Mouse (Mus musculus) myocyte (in vitro differentiated cells): Measurements from ENCODE around the gene Tub. TPM values are rescaled to one million over a fixed set of nuclear protein-coding genes. Genes with fewer than 3 reads are reported as not detected.

ENCODE experiments used
- H3K27me3 ChIP-seq: one replicate; pipeline ENCODE4 v1.6.1; 2011; ENCODE audit not compliant: control insufficient read depth, insufficient read depth, insufficient read length
- H3K36me3 ChIP-seq: one replicate; pipeline ENCODE4 v1.6.1; 2011; ENCODE audit not compliant: control insufficient read depth, insufficient read depth
- H3K4me2 ChIP-seq: one replicate; pipeline ENCODE4 v1.6.1; 2011; ENCODE audit warnings: low read depth, control low read depth
- H3K4me3 ChIP-seq: one replicate; pipeline ENCODE4 v1.5.1; 2011; ENCODE audit warnings: mild to moderate bottlenecking, control low read depth, moderate library complexity
- H3K79me2 ChIP-seq: one replicate; pipeline ENCODE4 v1.6.1; 2011; ENCODE audit not compliant: control insufficient read depth, insufficient read depth
- H3ac ChIP-seq: one replicate; pipeline ENCODE4 v1.6.1; 2011; ENCODE audit not compliant: control insufficient read depth, insufficient read length
- CEBPB ChIP-seq: IDR thresholded peaks from 2 replicates; pipeline ENCODE4 v1.6.1; 2011; ENCODE audit warnings: mild to moderate bottlenecking, moderate library complexity; ENCODE audit not compliant: poor library complexity, insufficient read depth, severe bottlenecking
- E2F4 ChIP-seq: IDR thresholded peaks from one replicate; pipeline ENCODE4 v1.6.1; 2011; ENCODE audit warnings: mild to moderate bottlenecking, control low read depth, moderate library complexity; ENCODE audit not compliant: insufficient read depth
- MAX ChIP-seq: IDR thresholded peaks from one replicate; pipeline ENCODE4 v1.6.1; 2011; ENCODE audit warnings: low read depth, mild to moderate bottlenecking, control low read depth
- MYOD1 ChIP-seq, 3 experiments: IDR thresholded peaks; one replicate each; pipeline ENCODE4 v1.6.1; 2011; ENCODE audit warnings: control low read depth in 2 of 3, low read depth in 2 of 3, mild to moderate bottlenecking in 2 of 3, moderate library complexity in 1 of 3; ENCODE audit not compliant: insufficient read length in 2 of 3, control insufficient read depth in 1 of 3
- MYOG ChIP-seq, 3 experiments: IDR thresholded peaks; one replicate each; pipeline ENCODE4 v1.6.1; 2011; ENCODE audit warnings: control low read depth in 2 of 3, low read depth in 2 of 3, mild to moderate bottlenecking in 2 of 3; ENCODE audit not compliant: insufficient read length in 2 of 3, control insufficient read depth in 1 of 3, insufficient read depth in 1 of 3
- POLR2A ChIP-seq: IDR thresholded peaks from one replicate; pipeline ENCODE4 v1.6.1; 2011; ENCODE audit warnings: low read depth, mild to moderate bottlenecking, control low read depth, moderate library complexity; ENCODE audit not compliant: insufficient read length
- POLR2AphosphoS2 ChIP-seq: IDR thresholded peaks from one replicate; pipeline ENCODE4 v1.6.1; 2011; ENCODE audit warnings: low read depth, control low read depth; ENCODE audit not compliant: insufficient read length
- REST ChIP-seq: IDR thresholded peaks from one replicate; pipeline ENCODE4 v1.6.1; 2011; ENCODE audit warnings: mild to moderate bottlenecking, control low read depth, moderate library complexity; ENCODE audit not compliant: insufficient read depth, insufficient read length
- SRF ChIP-seq: IDR thresholded peaks from one replicate; pipeline ENCODE4 v1.6.1; 2011; ENCODE audit warnings: low read depth; ENCODE audit not compliant: control insufficient read depth, insufficient read length
- TCF12 ChIP-seq: IDR thresholded peaks from one replicate; pipeline ENCODE4 v1.6.1; 2011; ENCODE audit warnings: mild to moderate bottlenecking, control low read depth; ENCODE audit not compliant: poor library complexity, insufficient read depth, severe bottlenecking
- TCF3 ChIP-seq: IDR thresholded peaks from one replicate; pipeline ENCODE4 v1.6.1; 2011; ENCODE audit warnings: low read depth, control low read depth; ENCODE audit not compliant: insufficient read length
- USF1 ChIP-seq: IDR thresholded peaks from one replicate; pipeline ENCODE4 v1.6.1; 2011; ENCODE audit warnings: low read depth, mild to moderate bottlenecking, control low read depth, moderate library complexity
- polyA plus RNA-seq: library from polyadenylated mRNA; unstranded; fragments of >200 nt; fragmentation: generic; extraction: Trizol; gene quantifications from one replicate; pipeline ENCODE4 v1.2.1, GENCODE M21; 2012; ENCODE audit warnings: missing spikeins

Tub gene
- polyA plus RNA-seq, 1 experiment, result not detected

- no peaks in the 10 kb centered on the region for H3K27me3 ChIP-seq
- TF ChIP-seq CEBPB (no peak), POLR2AphosphoS2 (no peak), REST (no peak), USF1 (no peak), TCF12 (no peak), POLR2A (no peak), MAX (no peak), MYOD1 (IDR thresholded peaks at IDR 0.05; ENCODE audit: control insufficient read depth in 1 of 3, insufficient read length in 2 of 3, low read depth in 2 of 3) (no peak), E2F4 (no peak), TCF3 (no peak), MYOG (IDR thresholded peaks at IDR 0.05; ENCODE audit: control insufficient read depth in 1 of 3, insufficient read depth in 1 of 3, insufficient read length in 2 of 3, low read depth in 2 of 3) (no peak), SRF (no peak)
- no peak overlapping the region for H3K4me2 ChIP-seq
- H3ac ChIP-seq, result no peak overlapping the region
- H3K4me3 ChIP-seq, result no peak overlapping the region
- no peaks in the 10 kb centered on the region for H3K36me3 ChIP-seq
- H3K79me2 ChIP-seq, result no peaks in the 10 kb centered on the region
Observed at GRCm38 (mm10) chr7:109032054-109032453, 81.9 kb downstream of the Tub start.

- TF ChIP-seq MYOG (IDR thresholded peaks at IDR 0.05; ENCODE audit: control insufficient read depth in 1 of 3, insufficient read depth in 1 of 3, insufficient read length in 2 of 3, low read depth in 2 of 3), result no peak
- no peak for TF ChIP-seq TCF3
- TF ChIP-seq CEBPB, result no peak
- TF ChIP-seq MYOD1 (IDR thresholded peaks at IDR 0.05; ENCODE audit: control insufficient read depth in 1 of 3, insufficient read length in 2 of 3, low read depth in 2 of 3), result no peak
- no peak for TF ChIP-seq POLR2AphosphoS2
- no peak for TF ChIP-seq E2F4
- TF ChIP-seq REST, result no peak
- no peak for TF ChIP-seq MAX
- TF ChIP-seq TCF12, result no peak
Observed at GRCm38 (mm10) chr7:109038121-109038735, 88.1 kb downstream of the Tub start.

GRCm38 (mm10) chr7:109038987-109039386, 88.8 kb downstream of the Tub start:
- no peaks in the 10 kb centered on the region for H3K27me3 ChIP-seq
- H3K4me3 ChIP-seq, result no peak overlapping the region
- H3K4me2 ChIP-seq, result no peak overlapping the region
- no peak overlapping the region for H3ac ChIP-seq
- no peak for TF ChIP-seq CEBPB
- no peak for TF ChIP-seq REST
- no peak for TF ChIP-seq POLR2AphosphoS2
- TF ChIP-seq POLR2A, result no peak
- no peak for TF ChIP-seq TCF3
- no peak for TF ChIP-seq SRF
- no peak for TF ChIP-seq TCF12
- no peaks in the 10 kb centered on the region for H3K36me3 ChIP-seq
- no peaks in the 10 kb centered on the region for H3K79me2 ChIP-seq

More at GRCm38 (mm10) chr7:109038121-109038735, 88.1 kb downstream of the Tub start:
- H3K27me3 ChIP-seq, result no peaks in the 10 kb centered on the region
- no peaks in the 10 kb centered on the region for H3K36me3 ChIP-seq
- no peaks in the 10 kb centered on the region for H3K79me2 ChIP-seq
- H3K4me2 ChIP-seq, result no peak overlapping the region
- H3ac ChIP-seq, result no peak overlapping the region
- H3K4me3 ChIP-seq, result no peak overlapping the region

- no peaks in the 10 kb centered on the region for H3K36me3 ChIP-seq
Observed at GRCm38 (mm10) chr7:109039445-109039844, 89.3 kb downstream of the Tub start.

DNA sequence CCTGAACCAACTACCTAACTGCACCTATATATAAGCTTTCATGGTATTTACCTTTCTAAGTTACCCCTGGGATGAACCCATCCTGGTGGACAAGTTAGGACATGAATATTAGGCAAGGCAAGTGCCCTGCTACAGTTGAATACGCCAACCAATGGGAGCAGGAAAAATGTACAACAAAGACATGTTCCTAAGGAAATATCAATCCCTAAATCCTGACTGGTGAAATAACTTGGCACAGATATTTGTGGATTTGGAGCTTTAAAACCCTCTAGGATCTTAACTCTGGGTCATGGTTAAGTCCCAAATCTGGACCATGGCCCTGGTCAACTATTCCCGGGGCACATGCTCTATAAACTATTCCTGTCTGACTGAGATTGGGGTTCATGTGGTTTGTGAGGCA, 95.7 kb downstream of the Tub start:
- no peaks in the 10 kb centered on the region for H3K36me3 ChIP-seq
- no peak overlapping the region for H3K4me2 ChIP-seq
- TF ChIP-seq MAX (no peak), TCF3 (no peak), CEBPB (no peak), MYOD1 (IDR thresholded peaks at IDR 0.05; ENCODE audit: control insufficient read depth in 1 of 3, insufficient read length in 2 of 3, low read depth in 2 of 3) (no peak), SRF (no peak), POLR2A (no peak), REST (no peak), MYOG (IDR thresholded peaks at IDR 0.05; ENCODE audit: control insufficient read depth in 1 of 3, insufficient read depth in 1 of 3, insufficient read length in 2 of 3, low read depth in 2 of 3) (no peak)
- no peaks in the 10 kb centered on the region for H3K27me3 ChIP-seq
- no peak overlapping the region for H3ac ChIP-seq
- no peaks in the 10 kb centered on the region for H3K79me2 ChIP-seq
- no peak overlapping the region for H3K4me3 ChIP-seq

More at GRCm38 (mm10) chr7:109039445-109039844, 89.3 kb downstream of the Tub start:
- H3K79me2 ChIP-seq, result no peaks in the 10 kb centered on the region
- no peaks in the 10 kb centered on the region for H3K27me3 ChIP-seq
- no peak overlapping the region for H3K4me2 ChIP-seq
- H3ac ChIP-seq, result no peak overlapping the region
- H3K4me3 ChIP-seq, result no peak overlapping the region
- TF ChIP-seq SRF, result no peak
- no peak for TF ChIP-seq REST
- TF ChIP-seq MAX, result no peak
- TF ChIP-seq USF1, result no peak
- TF ChIP-seq TCF12, result no peak
- TF ChIP-seq E2F4, result no peak
- TF ChIP-seq CEBPB, result no peak
